Mouse (Mus musculus) stomach, postnatal 0 days (tissue): ENCODE results near the gene Lpin2. TPM values are rescaled to one million over a fixed set of nuclear protein-coding genes. Genes with fewer than 3 reads are reported as not detected.

ENCODE experiments used
- ATAC-seq: fragments of 200-750 bp; cut with Nextera tagmentation; 2 replicates; pipeline ENCODE4 v1.8.0; 2017; ENCODE audit not compliant: low FRiP score, low TSS enrichment
- DNase-seq: peaks from one replicate; pipeline ENCODE4 v3.0.0-alpha.2; 2016; ENCODE audit warnings: low spot score
- H3K27ac ChIP-seq: fragments of 300-500 bp; sonication (generic); replicated peaks from 2 replicates; pipeline ENCODE4 v1.5.1; 2014; ENCODE audit warnings: mild to moderate bottlenecking, control low read depth
- H3K27me3 ChIP-seq: fragments of 300-500 bp; sonication (generic); 2 replicates; pipeline ENCODE4 v1.6.1; 2014; ENCODE audit warnings: low read length; ENCODE audit not compliant: control insufficient read depth, insufficient read depth
- H3K36me3 ChIP-seq: fragments of 300-500 bp; sonication (generic); 2 replicates; pipeline ENCODE4 v1.6.1; 2014; ENCODE audit warnings: low read length, mixed read lengths; ENCODE audit not compliant: control insufficient read depth, insufficient read depth
- H3K4me1 ChIP-seq: fragments of 300-500 bp; sonication (generic); replicated peaks from 2 replicates; pipeline ENCODE4 v1.6.1; 2014; ENCODE audit warnings: antibody characterized with exemption; ENCODE audit not compliant: control insufficient read depth, insufficient read depth
- H3K4me2 ChIP-seq: fragments of 300-500 bp; sonication (generic); replicated peaks from 2 replicates; pipeline ENCODE4 v1.6.1; 2014; ENCODE audit warnings: low read depth, mild to moderate bottlenecking, control low read depth, moderate library complexity
- H3K4me3 ChIP-seq: fragments of 300-500 bp; sonication (generic); 2 replicates; pipeline ENCODE4 v1.5.1; 2014; ENCODE audit warnings: low read depth, low read length, control low read depth
- H3K9ac ChIP-seq: fragments of 300-500 bp; sonication (generic); 2 replicates; pipeline ENCODE4 v1.6.1; 2014; ENCODE audit warnings: mild to moderate bottlenecking, low read length, control low read depth, mixed read lengths
- H3K9me3 ChIP-seq: fragments of 300-500 bp; sonication (generic); 2 replicates; pipeline ENCODE4 v1.6.1; 2016; ENCODE audit warnings: low read length; ENCODE audit not compliant: control insufficient read depth
- CTCF ChIP-seq: IDR thresholded peaks from 2 replicates; pipeline ENCODE4 v1.5.1; 2016; ENCODE audit warnings: antibody characterized with exemption, low read depth, mild to moderate bottlenecking, moderate library complexity
- EP300 ChIP-seq: optimal IDR thresholded peaks from 2 replicates; pipeline ENCODE3; 2016; ENCODE audit warnings: antibody characterized with exemption
- WGBS: fragments of 180-500 bp; shearing (Covaris S2); extraction: QIAGEN DNeasy Blood & Tissue Kit; methylation state at CpG from one replicate; pipeline ENCODE4 v1.1.7; 2014; 5-methylcytosine and 5-hydroxymethylcytosine counted together
- polyA plus RNA-seq: library from polyadenylated mRNA; unstranded; fragments of >200 nt; fragmentation: Nextera tagmentation; extraction: Ambion mirVana; gene quantifications from 2 replicates; pipeline ENCODE4 v1.2.1, GENCODE M21; 2015

Lpin2 gene
- polyA plus RNA-seq, 1 experiment from 2014 or later: 22.6 TPM

GRCm38 (mm10) chr17:71183657-71184261 is 1.4 kb downstream of the Lpin2 start:
- DNase-seq (peak; percentile 52), ATAC-seq (no peak; the same call in none of the 2 replicates)

GRCm38 (mm10) chr17:71184356-71185111 is 2.2 kb downstream of the Lpin2 start:
- Histone ChIP-seq H3K9ac (peak overlapping the region; percentile 93), H3K9me3 (no peaks in the 10 kb centered on the region), H3K4me3 (peak overlapping the region; percentile 88), H3K27me3 (no peaks in the 10 kb centered on the region), H3K27ac (peak overlapping the region; percentile 89), H3K36me3 (no peaks in the 10 kb centered on the region), H3K4me1 (no peaks in the 10 kb centered on the region), H3K4me2 (peak overlapping the region; percentile 75)
- DNase-seq (peak; percentile 35), ATAC-seq (no peak)
- TF ChIP-seq CTCF: no peak
- TF ChIP-seq EP300: no peak
- WGBS: 7% methylated on average over 22 of the region's 22 CpGs

More at GRCm38 (mm10) chr17:71183657-71184261, 1.4 kb downstream of the Lpin2 start:
- peak overlapping the region; percentile 93 for H3K9ac ChIP-seq
- no peaks in the 10 kb centered on the region for H3K27me3 ChIP-seq
- H3K4me3 ChIP-seq: peak overlapping the region; percentile 88
- peak overlapping the region; percentile 89 for H3K27ac ChIP-seq
- no peaks in the 10 kb centered on the region for H3K9me3 ChIP-seq
- WGBS: 1% methylated on average over 53 of the region's 79 CpGs
- TF ChIP-seq CTCF: no peak
- no peak for TF ChIP-seq EP300
- H3K36me3 ChIP-seq: no peaks in the 10 kb centered on the region
- H3K4me1 ChIP-seq: no peaks in the 10 kb centered on the region
- H3K4me2 ChIP-seq: peak overlapping the region; percentile 75

GRCm38 (mm10) chr17:71185368-71185767 is 3.0 kb downstream of the Lpin2 start:
- TF ChIP-seq EP300 (no peak), CTCF (no peak)
- Histone ChIP-seq H3K9ac (no peak overlapping the region), H3K4me2 (peak overlapping the region; percentile 75; the same call in 1 of the 2 replicates), H3K4me3 (no peak overlapping the region), H3K4me1 (no peaks in the 10 kb centered on the region), H3K9me3 (no peaks in the 10 kb centered on the region), H3K36me3 (no peaks in the 10 kb centered on the region), H3K27me3 (no peaks in the 10 kb centered on the region), H3K27ac (no peak overlapping the region)
- ATAC-seq (no peak), DNase-seq (no peak)
- WGBS: 22% methylated on average over 1 of the region's 1 CpGs

- Histone ChIP-seq H3K4me1 (peaks cover 5% of the 10 kb centered on the region; the same call in 1 of the 2 replicates), H3K4me3 (no peak overlapping the region), H3K9me3 (no peaks in the 10 kb centered on the region), H3K27me3 (no peaks in the 10 kb centered on the region), H3K36me3 (no peaks in the 10 kb centered on the region), H3K4me2 (peak overlapping the region; percentile 12; the same call in 1 of the 2 replicates), H3K27ac (no peak overlapping the region), H3K9ac (no peak overlapping the region)
- TF ChIP-seq CTCF (no peak), EP300 (no peak)
- ATAC-seq (peak; percentile 34; the same call in 1 of the 2 replicates), DNase-seq (no peak)
- whole genome bisulfite sequencing: 37% methylated on average over 7 of the region's 7 CpGs
These were observed 8.2 kb downstream of the Lpin2 start for GRCm38 (mm10) chr17:71190589-71190988.

- H3K9me3 ChIP-seq: no peaks in the 10 kb centered on the region
- no peak overlapping the region for H3K9ac ChIP-seq
- H3K36me3 ChIP-seq: no peaks in the 10 kb centered on the region
- no peak for DNase-seq
- WGBS: 91% methylated on average over 2 of the region's 2 CpGs
- ATAC-seq: peak; percentile 27; the same call in 1 of the 2 replicates
- H3K4me3 ChIP-seq: no peak overlapping the region
- H3K4me1 ChIP-seq: peaks cover 8% of the 10 kb centered on the region; the same call in 1 of the 2 replicates
- H3K27me3 ChIP-seq: no peaks in the 10 kb centered on the region
- H3K27ac ChIP-seq: no peak overlapping the region
- no peak for TF ChIP-seq CTCF
- no peak for TF ChIP-seq EP300
- no peak overlapping the region for H3K4me2 ChIP-seq
These were observed 8.7 kb downstream of the Lpin2 start for GRCm38 (mm10) chr17:71191063-71191462.
